Mouse (Mus musculus) adrenal gland, postnatal 4 days (tissue): ENCODE results near the gene Efemp2. TPM values are rescaled to one million over a fixed set of nuclear protein-coding genes. Genes with fewer than 3 reads are reported as not detected.
A peak's percentile ranks its signal among the peaks of the same experiment; 100 is the strongest.

Source experiments
- DNase-seq, 2 experiments: peaks; one replicate each; pipeline ENCODE4 v3.0.0; 2021 to 2022; ENCODE audit warnings: low spot score in 2 of 2, mixed read lengths in 2 of 2
- long read RNA-seq, 2 experiments: library from polyadenylated mRNA; stranded (forward); transcript quantifications; one replicate each; pipeline ENCODE4 v2.0.0; 2021
- total RNA-seq, 2 experiments: library from RNA; stranded (reverse); gene quantifications; 2 replicates each; pipeline ENCODE4 v1.2.3; 2021

Gene Efemp2
- total RNA-seq = 10 to 100 TPM; 80.0 to 88.0 TPM
- long read RNA-seq, experiment 1, transcript Efemp2-201 (10 exons, 1,781 nt) = minor isoform, 5 of 66 reads
- long read RNA-seq, experiment 1, transcript Efemp2-204 (11 exons, 1,557 nt) = major isoform, 47 of 66 reads
- long read RNA-seq, experiment 1, partial matches to known transcripts = 1 of 66 reads
- long read RNA-seq, experiment 1, other reads (novel, unspliced or antisense) = 13 of 66 reads
- long read RNA-seq, experiment 2, transcript Efemp2-201 (10 exons, 1,781 nt) = minor isoform, 26 of 167 reads
- long read RNA-seq, experiment 2, transcript Efemp2-204 (11 exons, 1,557 nt) = major isoform, 91 of 167 reads
- long read RNA-seq, experiment 2, partial matches to known transcripts = 17 of 167 reads
- long read RNA-seq, experiment 2, other reads (novel, unspliced or antisense) = 31 of 167 reads

- DNase-seq = peak; percentile 43 to 73
Observed at GRCm38 (mm10) chr19:5473720-5474119, at the start of gene Efemp2. Efemp2 (plus strand) TSS chr19:5473954.

- DNase-seq = peak; percentile 46 to 51
Observed at GRCm38 (mm10) chr19:5424092-5424781, 49.5 kb upstream of the Efemp2 start.

- peak; percentile 90 to 98 for DNase-seq
Observed at GRCm38 (mm10) chr19:5424782-5425741, 48.7 kb upstream of the Efemp2 start, which contains the start of the genes Drap1 and AI837181. Drap1 (minus strand) TSS chr19:5424979. AI837181 (plus strand) TSS chr19:5425144.

- no peak for DNase-seq
Observed at GRCm38 (mm10) chr19:5425906-5426565, 47.7 kb upstream of the Efemp2 start.

- no peak for DNase-seq
Observed at GRCm38 (mm10) chr19:5426640-5427290, 47.0 kb upstream of the Efemp2 start.

- DNase-seq = no peak
Observed at GRCm38 (mm10) chr19:5428083-5428482, 45.7 kb upstream of the Efemp2 start.

GRCm38 (mm10) chr19:5429219-5429618 lies 44.5 kb upstream of the Efemp2 start:
- DNase-seq = no peak

- peak in 1 of 2 experiments; percentile 43 for DNase-seq
Observed at GRCm38 (mm10) chr19:5429806-5430205, 43.9 kb upstream of the Efemp2 start.

GRCm38 (mm10) chr19:5430408-5430807 lies 43.3 kb upstream of the Efemp2 start:
- DNase-seq = no peak

GRCm38 (mm10) chr19:5431911-5432464 lies 41.8 kb upstream of the Efemp2 start:
- no peak for DNase-seq

GRCm38 (mm10) chr19:5432992-5433852 lies 40.5 kb upstream of the Efemp2 start:
- peak in 1 of 2 experiments; percentile 29 for DNase-seq

- DNase-seq = no peak
Observed at GRCm38 (mm10) chr19:5433951-5434350, 39.8 kb upstream of the Efemp2 start.

GRCm38 (mm10) chr19:5444371-5444908 lies 29.3 kb upstream of the Efemp2 start:
- no peak for DNase-seq

- DNase-seq = no peak
Observed at GRCm38 (mm10) chr19:5444954-5445353, 28.8 kb upstream of the Efemp2 start.

- no peak for DNase-seq
Observed at GRCm38 (mm10) chr19:5445747-5446146, 28.0 kb upstream of the Efemp2 start.

- no peak for DNase-seq
Observed at GRCm38 (mm10) chr19:5447515-5448353, 26.0 kb upstream of the Efemp2 start, which contains the start of gene Fosl1. Fosl1 (plus strand) TSS chr19:5447547.
